Comparison of ENCODE assay signal across 21 mouse cellular contexts in the genomic region with DNA sequence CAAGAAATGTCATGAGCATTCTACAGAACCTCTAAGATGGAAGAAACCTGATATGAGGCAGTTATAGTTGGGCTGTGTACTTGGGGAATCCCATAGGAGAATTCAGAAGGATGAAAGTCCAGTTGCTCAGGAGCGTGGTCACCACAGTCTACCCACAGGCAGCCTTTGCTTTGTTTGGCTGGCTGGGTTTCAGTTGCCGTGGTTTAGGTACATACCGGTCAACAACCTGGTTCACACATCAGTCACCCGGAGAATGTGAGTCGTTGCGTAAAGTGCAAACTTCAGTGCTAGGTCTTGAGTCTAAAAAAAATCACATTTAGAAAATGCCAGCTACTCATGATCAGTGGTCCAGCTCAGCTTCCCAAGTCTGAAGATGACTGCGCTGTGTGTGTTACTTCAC. TPM values are rescaled to one million over a fixed set of nuclear protein-coding genes. Genes with fewer than 3 reads are reported as not detected.
DNase-seq lines count a peak whose midpoint lies in the region; ATAC-seq lines count a peak whose summit lies in the region.
"Had no signal": no experiment of that assay in that cellular context is flagged by ENCODE, and none has a peak within 500 bp of the region (broad histone marks: within the 10 kb centered on the region; RNA-seq: fewer than 3 reads in every experiment).

No protein-coding gene starts in this region.

- peaks cover 24% of the 10 kb centered on the region for H3K36me3 ChIP-seq in midbrain, embryonic 11.5 days (ENCODE audit: control insufficient read depth, insufficient read depth, low read length)
- H3K36me3 ChIP-seq in midbrain, embryonic 13.5 days, result peaks cover 55% of the 10 kb centered on the region
- peaks cover 67% of the 10 kb centered on the region for H3K36me3 ChIP-seq in liver, embryonic 12.5 days

- H3K4me2 ChIP-seq in midbrain, embryonic 11.5 days, result no peak overlapping the region
- H3K4me2 ChIP-seq in midbrain, embryonic 13.5 days (replicated peaks), result no peak overlapping the region
- no peak overlapping the region for H3K4me2 ChIP-seq in liver, embryonic 12.5 days
- H3K4me2 ChIP-seq: embryonic facial prominence, embryonic 13.5 days; heart, embryonic 12.5 days; neural tube, embryonic 15.5 days had no signal

- WGBS in midbrain, embryonic 11.5 days, result 95% methylated on average over 7 of the region's 7 CpGs
- 96% methylated on average over 7 of the region's 7 CpGs for WGBS in midbrain, embryonic 13.5 days
- WGBS in liver, embryonic 12.5 days (ENCODE audit: insufficient replicate concordance), result 89% methylated on average over 7 of the region's 7 CpGs

- no peak for ATAC-seq in midbrain, embryonic 11.5 days (ENCODE audit: low FRiP score)
- ATAC-seq in midbrain, embryonic 13.5 days, result no peak
- ATAC-seq in liver, embryonic 12.5 days, result no peak
- ATAC-seq: hindbrain, postnatal 0 days had no signal

- H3K27ac ChIP-seq in midbrain, embryonic 11.5 days (ENCODE audit: low read depth, low read length), result no peak overlapping the region
- H3K27ac ChIP-seq in midbrain, embryonic 13.5 days, result no peak overlapping the region
- H3K27ac ChIP-seq in liver, embryonic 12.5 days, result peak overlapping the region; percentile 88
- H3K27ac ChIP-seq: embryonic facial prominence, embryonic 13.5 days; forebrain, embryonic 10.5 days; neural tube, embryonic 15.5 days had no signal

- no peaks in the 10 kb centered on the region for H3K27me3 ChIP-seq in midbrain, embryonic 11.5 days (ENCODE audit: control insufficient read depth, insufficient read depth, low read length)
- no peaks in the 10 kb centered on the region for H3K27me3 ChIP-seq in midbrain, embryonic 13.5 days
- no peaks in the 10 kb centered on the region for H3K27me3 ChIP-seq in liver, embryonic 12.5 days (replicated peaks)
- H3K27me3 ChIP-seq: CH12.LX; embryonic facial prominence, embryonic 13.5 days; heart, embryonic 12.5 days; neural tube, embryonic 15.5 days had no signal

- H3K4me3 ChIP-seq in midbrain, embryonic 11.5 days (ENCODE audit: low read depth, low read length), result no peak overlapping the region
- no peak overlapping the region for H3K4me3 ChIP-seq in midbrain, embryonic 13.5 days (replicated peaks)
- no peak overlapping the region for H3K4me3 ChIP-seq in liver, embryonic 12.5 days
- H3K4me3 ChIP-seq: embryonic facial prominence, embryonic 13.5 days; forebrain, embryonic 10.5 days; heart, embryonic 12.5 days; myocyte; neural tube, embryonic 15.5 days had no signal

- peak; percentile 26 for DNase-seq in midbrain, embryonic 11.5 days (ENCODE audit: low spot score, missing footprints)
- peak; percentile 69 to 82 for DNase-seq in kidney, adult 8-10 months
- no peak for DNase-seq in adrenal gland, postnatal 36 days
- no peak for DNase-seq in ovary, postnatal 36 days (ENCODE audit: low spot score)
- no peak for DNase-seq in left cerebral cortex, adult 8-10 months (ENCODE audit: low spot score in 2 of 2)
- DNase-seq: adrenal gland, postnatal 25 days; cerebellum, adult 9-10 months; heart, postnatal 36 days; lung, adult 2 months; midbrain, embryonic 14.5 days; right cerebral cortex, postnatal 4 days; thymus, postnatal 14 days had no signal

- no peak overlapping the region for H3K9ac ChIP-seq in midbrain, embryonic 11.5 days (ENCODE audit: low read length)
- no peak overlapping the region for H3K9ac ChIP-seq in midbrain, embryonic 13.5 days (replicated peaks)
- H3K9ac ChIP-seq in liver, embryonic 12.5 days, result no peak overlapping the region; the same call in 1 of the 2 replicates
- H3K9ac ChIP-seq: embryonic facial prominence, embryonic 13.5 days; heart, embryonic 12.5 days; neural tube, embryonic 15.5 days had no signal

- no peaks in the 10 kb centered on the region for H3K9me3 ChIP-seq in midbrain, embryonic 11.5 days (ENCODE audit: control insufficient read depth, low read length)
- no peaks in the 10 kb centered on the region for H3K9me3 ChIP-seq in midbrain, embryonic 13.5 days
- no peaks in the 10 kb centered on the region for H3K9me3 ChIP-seq in liver, embryonic 12.5 days (replicated peaks)
- H3K9me3 ChIP-seq: embryonic facial prominence, embryonic 13.5 days; forebrain, embryonic 10.5 days; heart, embryonic 12.5 days; neural tube, embryonic 15.5 days had no signal

- no peaks in the 10 kb centered on the region for H3K4me1 ChIP-seq in midbrain, embryonic 11.5 days (ENCODE audit: control insufficient read depth, insufficient read depth, low read length)
- H3K4me1 ChIP-seq in midbrain, embryonic 13.5 days (replicated peaks), result no peaks in the 10 kb centered on the region
- H3K4me1 ChIP-seq in liver, embryonic 12.5 days, result peaks cover 91% of the 10 kb centered on the region
- H3K4me1 ChIP-seq: embryonic facial prominence, embryonic 13.5 days; forebrain, embryonic 10.5 days; neural tube, embryonic 15.5 days had no signal

RNA-seq across cellular contexts. Expression of gene Slc20a1, which starts 14.0 kb away (rescaled TPM):
- 53.3 and 62.5 TPM in 2 replicates for polyA plus RNA-seq in midbrain, embryonic 11.5 days (2014; fragmentation: Nextera tagmentation; extraction: Ambion mirVana)
- polyA plus RNA-seq in midbrain, embryonic 13.5 days (2015; fragmentation: Nextera tagmentation; extraction: Ambion mirVana), result 52.4 and 53.1 TPM in 2 replicates
- polyA plus RNA-seq in liver, embryonic 12.5 days (2016; fragmentation: Nextera tagmentation; extraction: Ambion mirVana), result 76.2 and 78.4 TPM in 2 replicates
- 10 to 100 TPM; 16.1 to 20.3 TPM for total RNA-seq in adrenal gland, postnatal 36 days (2021)
- total RNA-seq in left cerebral cortex, adult 8-10 months (2022), result 100 to 1,000 TPM; 136 to 167 (median 155) TPM

Comparison
In these comparisons a context has a peak if more than half of its experiments do, and no peak if none do; other contexts are left out.
1. DNase-seq: peak in midbrain, embryonic 11.5 days (single experiment) and kidney, adult 8-10 months (2 of 2); none in adrenal gland, postnatal 36 days (0 of 2), ovary, postnatal 36 days (single experiment) and left cerebral cortex, adult 8-10 months (0 of 2).